Comparison of ENCODE assay signal across 16 mouse cellular contexts in the genomic region with DNA sequence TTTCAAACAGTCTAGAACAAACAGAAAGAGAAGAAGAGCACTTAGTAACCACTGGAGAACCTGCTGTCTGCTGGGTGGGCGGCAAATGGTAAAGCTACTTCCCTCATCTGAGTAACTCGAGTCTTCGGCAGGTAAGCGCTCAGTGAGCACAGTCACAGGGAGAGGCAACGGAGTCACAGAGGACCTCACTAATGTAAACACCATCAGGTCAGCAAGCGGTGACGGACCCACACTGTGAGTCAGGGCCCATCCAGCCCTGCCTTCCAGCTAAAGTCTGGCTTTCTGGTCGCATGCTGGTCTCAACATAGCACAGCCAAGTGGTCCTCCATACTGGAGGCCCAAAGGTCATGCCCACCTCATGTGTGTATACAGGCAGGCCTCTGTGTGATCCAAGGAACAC. TPM values are rescaled to one million over a fixed set of nuclear protein-coding genes. Genes with fewer than 3 reads are reported as not detected.
"Had no signal": no experiment of that assay in that cellular context is flagged by ENCODE, and none has a peak within 500 bp of the region (broad histone marks: within the 10 kb centered on the region; RNA-seq: fewer than 3 reads in every experiment).

No protein-coding gene starts in this region.

- H3K27ac ChIP-seq: limb, embryonic 15.5 days; liver, embryonic 12.5 days; liver, embryonic 14.5 days; lung, embryonic 15.5 days; macrophage; midbrain, embryonic 12.5 days; neural tube, embryonic 12.5 days had no signal

- H3K27me3 ChIP-seq: limb, embryonic 15.5 days; liver, embryonic 12.5 days; lung, embryonic 15.5 days; midbrain, embryonic 12.5 days; neural tube, embryonic 12.5 days had no signal

- H3K4me3 ChIP-seq: limb, embryonic 15.5 days; liver, embryonic 12.5 days; lung, embryonic 15.5 days; midbrain, embryonic 12.5 days; neural tube, embryonic 12.5 days had no signal

- H3K9ac ChIP-seq: limb, embryonic 15.5 days; liver, embryonic 12.5 days; liver, embryonic 14.5 days; lung, embryonic 15.5 days; midbrain, embryonic 12.5 days; neural tube, embryonic 12.5 days had no signal

- H3K4me1 ChIP-seq: limb, embryonic 15.5 days; liver, embryonic 12.5 days; lung, embryonic 15.5 days; midbrain, embryonic 12.5 days; neural tube, embryonic 12.5 days had no signal

- H3K36me3 ChIP-seq: limb, embryonic 15.5 days; liver, embryonic 12.5 days; lung, embryonic 15.5 days; midbrain, embryonic 12.5 days; neural tube, embryonic 12.5 days had no signal

- ATAC-seq: liver, embryonic 12.5 days had no signal

- H3K9me3 ChIP-seq: limb, embryonic 15.5 days; liver, embryonic 12.5 days; lung, embryonic 15.5 days; midbrain, embryonic 12.5 days; neural tube, embryonic 12.5 days had no signal

- H3K4me2 ChIP-seq: limb, embryonic 15.5 days; liver, embryonic 12.5 days; lung, embryonic 15.5 days; midbrain, embryonic 12.5 days; neural tube, embryonic 12.5 days had no signal

- DNase-seq: lung, adult 2 months; lung, postnatal 10 days; midbrain, embryonic 14.5 days; right cerebral cortex, postnatal 14 days; thymus, adult 18-20 months; thymus, postnatal 25 days; thymus, postnatal 4 days had no signal

RNA-seq across cellular contexts. Expression of gene Mok, which starts 21.4 kb away (rescaled TPM):
- total RNA-seq: monocyte, adult 5-6 weeks had no signal
- polyA plus RNA-seq: liver, adult 2 months had no signal
